Mouse (Mus musculus) heart, adult 18-20 months (tissue): Measurements from ENCODE around the gene Naa15. TPM values are rescaled to one million over a fixed set of nuclear protein-coding genes. Genes with fewer than 3 reads are reported as not detected.
"Not testable (repeated sequence)": the region's sequence is repeated elsewhere in the genome, so short reads cannot be mapped to it uniquely, and the experiment has no call there.

Source experiments
- DNase-seq, 2 experiments: peaks; one replicate each; pipeline ENCODE4 v3.0.0; 2021 to 2022; ENCODE audit warnings: mixed read lengths in 1 of 2
- total RNA-seq, 2 experiments: library from RNA; stranded (reverse); gene quantifications; 2 replicates each; pipeline ENCODE4 v1.2.3; 2021

Gene Naa15
- total RNA-seq, 2 experiments from 2014 or later, result 54.8 TPM

GRCm38 (mm10) chr3:51434364-51434763 is 19.4 kb downstream of the Naa15 start:
- DNase-seq, result not testable (repeated sequence)

- no peak for DNase-seq
Measured at GRCm38 (mm10) chr3:51434871-51435595, 20.1 kb downstream of the Naa15 start.

- no peak for DNase-seq
Measured at GRCm38 (mm10) chr3:51468530-51468929, 53.6 kb downstream of the Naa15 start.

GRCm38 (mm10) chr3:51475706-51476105 is 60.8 kb downstream of the Naa15 start:
- DNase-seq, result no peak

- no peak for DNase-seq
Measured at GRCm38 (mm10) chr3:51479893-51480292, 64.9 kb downstream of the Naa15 start.

GRCm38 (mm10) chr3:51481059-51481458 is 66.1 kb downstream of the Naa15 start:
- peak; percentile 38 to 64 for DNase-seq

GRCm38 (mm10) chr3:51481881-51482280 is 66.9 kb downstream of the Naa15 start:
- no peak for DNase-seq

- no peak for DNase-seq
Measured at GRCm38 (mm10) chr3:51482781-51483180, 67.8 kb downstream of the Naa15 start.

GRCm38 (mm10) chr3:51483741-51484359 is 68.9 kb downstream of the Naa15 start, which contains the start of gene Rab33b:
Rab33b (plus strand) TSS chr3:51483920.
- DNase-seq, result peak; percentile 94 to 98

GRCm38 (mm10) chr3:51484370-51484769 is 69.4 kb downstream of the Naa15 start:
- no peak for DNase-seq

- DNase-seq, result no peak
Measured at GRCm38 (mm10) chr3:51485347-51485746, 70.4 kb downstream of the Naa15 start.

- no peak for DNase-seq
Measured at GRCm38 (mm10) chr3:51486491-51487195, 71.7 kb downstream of the Naa15 start.

- no peak for DNase-seq
Measured at GRCm38 (mm10) chr3:51490088-51490753, 75.3 kb downstream of the Naa15 start.

- peak; percentile 38 to 51 for DNase-seq
Measured at GRCm38 (mm10) chr3:51493272-51493838, 78.4 kb downstream of the Naa15 start.

- no peak for DNase-seq
Measured at GRCm38 (mm10) chr3:51494466-51494865, 79.5 kb downstream of the Naa15 start.

GRCm38 (mm10) chr3:51495646-51496045 is 80.7 kb downstream of the Naa15 start:
- no peak for DNase-seq

- no peak for DNase-seq
Measured at GRCm38 (mm10) chr3:51497978-51498377, 83.0 kb downstream of the Naa15 start.

GRCm38 (mm10) chr3:51498659-51499058 is 83.7 kb downstream of the Naa15 start:
- DNase-seq, result no peak

GRCm38 (mm10) chr3:51499876-51500275 is 84.9 kb downstream of the Naa15 start:
- no peak for DNase-seq

GRCm38 (mm10) chr3:51504385-51504952 is 89.5 kb downstream of the Naa15 start:
- DNase-seq, result no peak

GRCm38 (mm10) chr3:51505465-51505864 is 90.5 kb downstream of the Naa15 start:
- no peak for DNase-seq

- peak; percentile 81 to 91 for DNase-seq
Measured at GRCm38 (mm10) chr3:51510903-51511302, 96.0 kb downstream of the Naa15 start.
